Mouse (Mus musculus): ENCODE results near the gene Hist1h2ad. TPM values are rescaled to one million over a fixed set of nuclear protein-coding genes. Genes with fewer than 3 reads are reported as not detected.
"Not testable (repeated sequence)": the region's sequence is repeated elsewhere in the genome, so short reads cannot be mapped to it uniquely, and the experiment has no call there.

Gene Hist1h2ad
- polyA plus RNA-seq, 1 experiment from 2014 or later, result 1.0 TPM

- Histone ChIP-seq H3K9me3 (ENCODE audit: control insufficient read depth, low read length) (no peaks in the 10 kb centered on the region), H3K4me3 (ENCODE audit: low read depth, low read length) (peak within 1 kb of the TSS; percentile 63), H3K9ac (ENCODE audit: low read depth, low read length) (peak within 1 kb of the TSS; percentile 86), H3K4me1 (replicated peaks; ENCODE audit: control insufficient read depth, insufficient read depth, low read length) (peaks cover 6% of the 10 kb centered on the region), H3K27me3 (ENCODE audit: control insufficient read depth, insufficient read depth, low read length) (no peaks in the 10 kb centered on the region), H3K36me3 (ENCODE audit: control insufficient read depth, insufficient read depth, low read length) (no peaks in the 10 kb centered on the region), H3K27ac (ENCODE audit: low read depth, low read length) (peak within 1 kb of the TSS; percentile 92), H3K4me2 (replicated peaks; ENCODE audit: low read depth, low read length) (peak within 1 kb of the TSS; percentile 67)
- DNase-seq (ENCODE audit: low spot score) (peak; percentile 98), ATAC-seq (ENCODE audit: low FRiP score) (peak; percentile 76)
- under 1% methylated on average over 56 of the region's 70 CpGs for WGBS
Measured at GRCm38 (mm10) chr13:23530901-23531875, 43.0 kb upstream of the Hist1h2ad start, which contains the start of gene Hist1h4h. Hist1h4h (plus strand) TSS chr13:23531050.

GRCm38 (mm10) chr13:23532262-23533075 is 41.7 kb upstream of the Hist1h2ad start:
- no peaks in the 10 kb centered on the region for H3K36me3 ChIP-seq (ENCODE audit: control insufficient read depth, insufficient read depth, low read length)

GRCm38 (mm10) chr13:23533560-23534367 is 40.4 kb upstream of the Hist1h2ad start, which contains the start of gene Hist1h2af:
Hist1h2af (plus strand) TSS chr13:23533906.
- not testable (repeated sequence) for H3K9me3 ChIP-seq (ENCODE audit: control insufficient read depth, low read length); H3K36me3 ChIP-seq (ENCODE audit: control insufficient read depth, insufficient read depth, low read length); H3K4me1 ChIP-seq (replicated peaks; ENCODE audit: control insufficient read depth, insufficient read depth, low read length); H3K27me3 ChIP-seq (ENCODE audit: control insufficient read depth, insufficient read depth, low read length)
- H3K27ac ChIP-seq (ENCODE audit: low read depth, low read length), result peak within 1 kb of the TSS; percentile 81
- DNase-seq (ENCODE audit: low spot score) (peak; percentile 83), ATAC-seq (ENCODE audit: low FRiP score) (peak; percentile 53)
- peak within 1 kb of the TSS; percentile 63 for H3K4me3 ChIP-seq (ENCODE audit: low read depth, low read length)
- peak within 1 kb of the TSS; percentile 67 for H3K4me2 ChIP-seq (replicated peaks; ENCODE audit: low read depth, low read length)
- WGBS, result under 1% methylated on average over 22 of the region's 53 CpGs
- H3K9ac ChIP-seq (ENCODE audit: low read depth, low read length), result peak within 1 kb of the TSS; percentile 77

More at GRCm38 (mm10) chr13:23532262-23533075, 41.7 kb upstream of the Hist1h2ad start:
- ATAC-seq (ENCODE audit: low FRiP score) (no peak), DNase-seq (ENCODE audit: low spot score) (peak; percentile 50)
- WGBS, result 26% methylated on average over 9 of the region's 9 CpGs
- H3K4me2 ChIP-seq (replicated peaks; ENCODE audit: low read depth, low read length), result peak overlapping the region; percentile 67
- no peaks in the 10 kb centered on the region for H3K27me3 ChIP-seq (ENCODE audit: control insufficient read depth, insufficient read depth, low read length)
- no peaks in the 10 kb centered on the region for H3K9me3 ChIP-seq (ENCODE audit: control insufficient read depth, low read length)
- H3K4me1 ChIP-seq (replicated peaks; ENCODE audit: control insufficient read depth, insufficient read depth, low read length), result peaks cover 8% of the 10 kb centered on the region
- peak overlapping the region; percentile 60 for H3K9ac ChIP-seq (ENCODE audit: low read depth, low read length)
- H3K4me3 ChIP-seq (ENCODE audit: low read depth, low read length), result peak overlapping the region; percentile 63
- H3K27ac ChIP-seq (ENCODE audit: low read depth, low read length), result peak overlapping the region; percentile 92

- ATAC-seq (ENCODE audit: low FRiP score) (peak; percentile 3; the same call in 1 of the 2 replicates), DNase-seq (ENCODE audit: low spot score) (peak; percentile 63)
- Histone ChIP-seq H3K9me3 (ENCODE audit: control insufficient read depth, low read length) (no peaks in the 10 kb centered on the region), H3K27ac (ENCODE audit: low read depth, low read length) (peak overlapping the region; percentile 81), H3K27me3 (ENCODE audit: control insufficient read depth, insufficient read depth, low read length) (no peaks in the 10 kb centered on the region), H3K4me2 (replicated peaks; ENCODE audit: low read depth, low read length) (peak overlapping the region; percentile 67), H3K9ac (ENCODE audit: low read depth, low read length) (peak overlapping the region; percentile 77), H3K4me3 (ENCODE audit: low read depth, low read length) (peak overlapping the region; percentile 43), H3K36me3 (ENCODE audit: control insufficient read depth, insufficient read depth, low read length) (no peaks in the 10 kb centered on the region), H3K4me1 (replicated peaks; ENCODE audit: control insufficient read depth, insufficient read depth, low read length) (peaks cover 8% of the 10 kb centered on the region; the same call in 1 of the 2 replicates)
- WGBS, result under 1% methylated on average over 15 of the region's 15 CpGs
Measured at GRCm38 (mm10) chr13:23534368-23535131, 39.6 kb upstream of the Hist1h2ad start.

- Histone ChIP-seq H3K4me2 (replicated peaks; ENCODE audit: low read depth, low read length) (peak within 1 kb of the TSS; percentile 67), H3K9ac (ENCODE audit: low read depth, low read length) (peak within 1 kb of the TSS; percentile 77), H3K27ac (ENCODE audit: low read depth, low read length) (peak within 1 kb of the TSS; percentile 82), H3K4me3 (ENCODE audit: low read depth, low read length) (peak within 1 kb of the TSS; percentile 43)
- H3K4me1 ChIP-seq (replicated peaks; ENCODE audit: control insufficient read depth, insufficient read depth, low read length); H3K9me3 ChIP-seq (ENCODE audit: control insufficient read depth, low read length); H3K27me3 ChIP-seq (ENCODE audit: control insufficient read depth, insufficient read depth, low read length); H3K36me3 ChIP-seq (ENCODE audit: control insufficient read depth, insufficient read depth, low read length): not testable (repeated sequence)
- DNase-seq (ENCODE audit: low spot score) (peak; percentile 91), ATAC-seq (ENCODE audit: low FRiP score) (peak; percentile 92)
- under 1% methylated on average over 51 of the region's 62 CpGs for WGBS
Measured at GRCm38 (mm10) chr13:23535137-23536075, 38.8 kb upstream of the Hist1h2ad start, which contains the start of gene Hist1h3g. Hist1h3g (plus strand) TSS chr13:23535422.

GRCm38 (mm10) chr13:23536076-23536822 is 37.9 kb upstream of the Hist1h2ad start:
- 25% methylated on average over 7 of the region's 7 CpGs for WGBS
- Histone ChIP-seq H3K36me3 (ENCODE audit: control insufficient read depth, insufficient read depth, low read length) (no peaks in the 10 kb centered on the region), H3K4me3 (ENCODE audit: low read depth, low read length) (peak overlapping the region; percentile 43), H3K4me2 (replicated peaks; ENCODE audit: low read depth, low read length) (peak overlapping the region; percentile 67), H3K4me1 (replicated peaks; ENCODE audit: control insufficient read depth, insufficient read depth, low read length) (peaks cover 8% of the 10 kb centered on the region; the same call in 1 of the 2 replicates), H3K9me3 (ENCODE audit: control insufficient read depth, low read length) (no peaks in the 10 kb centered on the region), H3K9ac (ENCODE audit: low read depth, low read length) (peak overlapping the region; percentile 31), H3K27ac (ENCODE audit: low read depth, low read length) (peak overlapping the region; percentile 82), H3K27me3 (ENCODE audit: control insufficient read depth, insufficient read depth, low read length) (no peaks in the 10 kb centered on the region)
- DNase-seq (ENCODE audit: low spot score) (peak; percentile 40), ATAC-seq (ENCODE audit: low FRiP score) (no peak)

All from hindbrain, embryonic 11.5 days (tissue).